Mouse (Mus musculus) cortical plate, adult 2 months (tissue): ENCODE measurements around the gene Cdk15.

Source experiments
- CTCF ChIP-seq: fragments of 200-500 bp; IDR thresholded peaks from 2 replicates; pipeline ENCODE4 v1.5.1; 2011; ENCODE audit warnings: mild to moderate bottlenecking, control low read depth, low read length; ENCODE audit not compliant: insufficient read depth; ENCODE audit errors: extremely low read depth
- POLR2A ChIP-seq: fragments of 200-500 bp; IDR thresholded peaks from 2 replicates; pipeline ENCODE4 v1.6.1; 2011; ENCODE audit warnings: mild to moderate bottlenecking, low read length, control low read depth; ENCODE audit not compliant: insufficient read depth; ENCODE audit errors: extremely low read depth

DNA sequence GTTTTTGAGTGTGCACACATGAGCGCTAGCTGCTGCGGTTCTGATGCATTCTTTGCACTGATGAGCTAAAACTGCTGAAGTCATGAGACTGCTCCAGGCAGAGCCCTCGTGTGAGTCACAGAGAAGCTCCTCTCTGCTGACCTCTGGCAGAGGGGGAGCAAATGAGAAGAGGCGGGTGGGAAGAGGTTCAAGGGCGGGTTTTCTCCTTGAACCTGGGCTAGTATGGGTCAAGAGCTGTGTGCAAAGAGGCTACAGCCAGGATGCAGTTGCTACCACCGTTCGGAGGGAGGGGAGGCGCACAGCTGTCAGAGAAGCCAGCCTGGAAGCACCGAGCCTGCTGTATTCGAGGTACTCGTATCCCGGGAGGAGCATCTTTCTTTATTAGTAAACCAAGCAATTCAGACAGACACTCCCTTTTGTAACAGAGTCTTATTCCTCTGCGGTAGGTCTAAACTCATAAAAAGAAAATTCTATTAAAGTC lies at the start of gene Cdk15:
- TF ChIP-seq POLR2A (no peak), CTCF (no peak)
